Mouse (Mus musculus): ENCODE data around the gene Clip3. TPM values are rescaled to one million over a fixed set of nuclear protein-coding genes. Genes with fewer than 3 reads are reported as not detected.
A peak's percentile ranks its signal among the peaks of the same experiment; 100 is the strongest.

Gene Clip3
- total and polyA plus RNA-seq, 3 experiments: 0.33 TPM; not detected in 2

DNA sequence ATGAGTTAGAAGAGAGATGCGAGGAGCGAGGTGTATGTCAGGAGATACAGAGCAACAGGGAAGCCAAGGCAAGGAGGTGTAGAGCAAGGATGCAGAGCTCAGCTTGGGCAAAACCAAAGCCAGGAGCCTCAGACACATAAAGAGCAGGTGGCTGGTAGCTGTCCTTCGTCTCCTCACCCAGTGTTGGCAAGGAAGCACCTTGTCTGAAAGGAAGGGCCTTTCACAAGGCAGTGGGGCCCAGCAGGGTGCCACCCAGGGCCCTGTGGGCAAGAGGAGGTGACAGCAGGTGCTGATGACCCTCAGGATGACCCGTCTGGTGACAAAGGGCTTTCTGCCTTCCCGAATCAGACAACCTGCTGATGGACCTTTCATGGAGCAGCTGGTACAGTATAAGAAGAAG lies 43.0 kb downstream of the Clip3 start:
- no peak for DNase-seq (ENCODE audit: low spot score)

DNA sequence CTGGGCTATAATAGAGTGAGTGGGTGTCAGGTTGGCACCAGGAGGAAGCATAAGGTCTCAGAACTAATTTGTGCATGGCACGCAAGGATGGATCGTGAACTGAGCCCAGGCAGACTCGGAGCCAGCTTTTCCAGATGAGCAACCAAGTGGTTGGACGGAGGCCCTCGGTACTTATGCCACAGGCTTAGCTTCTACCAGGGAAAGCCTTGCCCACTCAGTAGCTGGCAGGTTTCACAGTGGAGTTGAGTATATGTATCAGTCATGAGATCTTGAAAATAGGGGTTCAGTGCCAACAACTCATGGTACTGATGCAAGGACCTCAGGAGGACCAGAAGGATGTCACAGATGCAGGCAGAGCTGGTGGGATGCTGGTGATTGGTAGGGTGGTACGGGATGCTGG lies 44.2 kb downstream of the Clip3 start:
- H3K36me3 ChIP-seq (replicated peaks): no peaks in the 10 kb centered on the region
- no peak for TF ChIP-seq POLR2AphosphoS5 (IDR thresholded peaks at IDR 0.05; ENCODE audit: insufficient replicate concordance, low read depth, low read length)
- TF ChIP-seq CTCF (IDR thresholded peaks at IDR 0.05; ENCODE audit: low read depth, low read length): no peak
- no peak for TF ChIP-seq GATA2 (IDR thresholded peaks at IDR 0.05; ENCODE audit: borderline replicate concordance, low read depth, low read length)
- no peak for TF ChIP-seq TAL1 (conservative IDR thresholded peaks at IDR 0.05; ENCODE audit: low read depth, low read length)
- TF ChIP-seq GATA1 (IDR thresholded peaks at IDR 0.05; ENCODE audit: borderline replicate concordance, low read length): no peak
- no peak overlapping the region for H3K4me3 ChIP-seq (ENCODE audit: low read depth, low read length)
- peaks cover 29% of the 10 kb centered on the region for H3K27me3 ChIP-seq (ENCODE audit: insufficient read depth, low read length)
- DNase-seq (ENCODE audit: low spot score) (no peak), ATAC-seq (ENCODE audit: extremely low read depth, insufficient number of reproducible peaks, low FRiP score, poor library complexity, severe bottlenecking) (no peak)
- no peaks in the 10 kb centered on the region for H3K9me3 ChIP-seq (replicated peaks)
- H3K4me1 ChIP-seq (ENCODE audit: insufficient read depth, low read depth, low read length): peaks cover 11% of the 10 kb centered on the region

More for the DNA sequence above, 43.0 kb downstream of the Clip3 start:
- no peak for ATAC-seq (ENCODE audit: extremely low read depth, insufficient number of reproducible peaks, low FRiP score, poor library complexity, severe bottlenecking)
- peaks cover 30% of the 10 kb centered on the region for H3K27me3 ChIP-seq (ENCODE audit: insufficient read depth, low read length)
- peaks cover 11% of the 10 kb centered on the region for H3K4me1 ChIP-seq (ENCODE audit: insufficient read depth, low read depth, low read length)
- H3K4me3 ChIP-seq (ENCODE audit: low read depth, low read length): no peak overlapping the region
- TF ChIP-seq GATA1 (IDR thresholded peaks at IDR 0.05; ENCODE audit: borderline replicate concordance, low read length): no peak
- no peaks in the 10 kb centered on the region for H3K36me3 ChIP-seq (replicated peaks)
- H3K9me3 ChIP-seq (replicated peaks): no peaks in the 10 kb centered on the region

DNA sequence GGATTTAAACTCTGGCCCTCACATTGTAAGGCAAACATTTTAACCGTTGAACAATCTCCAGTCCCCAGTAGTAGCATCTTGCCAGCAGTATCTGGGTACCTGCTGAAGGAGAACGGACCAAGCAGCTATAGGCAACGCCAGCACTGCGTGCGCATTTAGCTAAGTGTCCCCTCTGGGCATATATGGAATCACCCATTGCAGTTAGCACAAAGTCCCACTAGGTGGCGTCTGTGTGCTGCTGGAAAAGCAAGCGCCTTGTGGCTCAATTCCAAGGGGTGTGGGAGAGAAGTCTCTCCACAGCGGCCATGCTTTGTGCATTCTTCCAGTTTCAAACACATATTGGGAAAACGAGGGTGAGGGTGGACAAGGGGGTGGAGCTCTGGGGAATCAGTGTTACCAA lies 44.9 kb downstream of the Clip3 start:
- peaks cover 30% of the 10 kb centered on the region for H3K27me3 ChIP-seq (ENCODE audit: insufficient read depth, low read length)
- H3K4me3 ChIP-seq (ENCODE audit: low read depth, low read length): no peak overlapping the region
- no peaks in the 10 kb centered on the region for H3K36me3 ChIP-seq (replicated peaks)
- DNase-seq (ENCODE audit: low spot score) (no peak), ATAC-seq (ENCODE audit: extremely low read depth, insufficient number of reproducible peaks, low FRiP score, poor library complexity, severe bottlenecking) (no peak)
- H3K4me1 ChIP-seq (ENCODE audit: insufficient read depth, low read depth, low read length): peaks cover 11% of the 10 kb centered on the region
- no peaks in the 10 kb centered on the region for H3K9me3 ChIP-seq (replicated peaks)
- no peak for TF ChIP-seq POLR2AphosphoS5 (IDR thresholded peaks at IDR 0.05; ENCODE audit: insufficient replicate concordance, low read depth, low read length)
- TF ChIP-seq GATA2 (IDR thresholded peaks at IDR 0.05; ENCODE audit: borderline replicate concordance, low read depth, low read length): no peak
- TF ChIP-seq GATA1 (IDR thresholded peaks at IDR 0.05; ENCODE audit: borderline replicate concordance, low read length): no peak
- TF ChIP-seq CTCF (IDR thresholded peaks at IDR 0.05; ENCODE audit: low read depth, low read length): peak; percentile 90

DNA sequence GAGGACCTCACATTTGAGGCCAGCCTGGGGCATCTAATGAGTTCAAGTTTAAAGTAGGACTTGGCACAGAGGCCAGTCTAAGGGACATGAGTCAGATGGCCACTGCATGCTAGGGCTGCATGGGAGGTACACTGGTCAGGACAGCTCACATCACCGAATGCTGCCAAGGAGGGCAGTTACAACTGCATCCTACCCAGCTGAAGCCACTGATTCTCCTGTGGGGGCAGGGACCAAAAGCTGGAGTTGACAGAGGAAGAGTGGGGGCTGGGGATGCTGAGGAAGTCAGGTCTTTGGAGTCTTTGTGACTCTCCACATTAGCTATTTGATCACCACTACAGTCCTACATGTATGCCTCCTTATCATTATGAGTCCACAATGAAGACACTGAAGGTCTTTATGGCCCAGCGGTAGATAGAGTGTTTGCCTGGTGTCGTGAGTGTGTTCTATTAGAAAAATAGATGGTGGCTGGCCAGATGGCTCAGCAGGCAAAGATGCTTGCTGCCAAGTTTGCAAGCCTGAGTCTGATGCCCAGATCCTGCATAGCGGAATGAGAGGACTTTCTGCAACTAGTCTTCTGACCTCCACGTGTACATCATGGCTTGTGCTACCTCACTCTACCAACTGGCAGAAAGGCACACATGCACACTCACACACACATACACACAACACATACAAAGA lies 48.0 kb downstream of the Clip3 start:
- no peak for TF ChIP-seq TAL1 (conservative IDR thresholded peaks at IDR 0.05; ENCODE audit: low read depth, low read length)
- no peak for TF ChIP-seq POLR2AphosphoS5 (IDR thresholded peaks at IDR 0.05; ENCODE audit: insufficient replicate concordance, low read depth, low read length)
- TF ChIP-seq CTCF (IDR thresholded peaks at IDR 0.05; ENCODE audit: low read depth, low read length): no peak
- no peak for TF ChIP-seq GATA1 (IDR thresholded peaks at IDR 0.05; ENCODE audit: borderline replicate concordance, low read length)
- no peak for TF ChIP-seq GATA2 (IDR thresholded peaks at IDR 0.05; ENCODE audit: borderline replicate concordance, low read depth, low read length)
- peaks cover 34% of the 10 kb centered on the region for H3K27me3 ChIP-seq (ENCODE audit: insufficient read depth, low read length)
- no peak for DNase-seq (ENCODE audit: low spot score)
- H3K4me1 ChIP-seq (ENCODE audit: insufficient read depth, low read depth, low read length): no peaks in the 10 kb centered on the region
- no peaks in the 10 kb centered on the region for H3K36me3 ChIP-seq (replicated peaks)
- no peaks in the 10 kb centered on the region for H3K9me3 ChIP-seq (replicated peaks)
- ATAC-seq (ENCODE audit: extremely low read depth, insufficient number of reproducible peaks, low FRiP score, poor library complexity, severe bottlenecking): no peak
- no peak overlapping the region for H3K4me3 ChIP-seq (ENCODE audit: low read depth, low read length)

DNA sequence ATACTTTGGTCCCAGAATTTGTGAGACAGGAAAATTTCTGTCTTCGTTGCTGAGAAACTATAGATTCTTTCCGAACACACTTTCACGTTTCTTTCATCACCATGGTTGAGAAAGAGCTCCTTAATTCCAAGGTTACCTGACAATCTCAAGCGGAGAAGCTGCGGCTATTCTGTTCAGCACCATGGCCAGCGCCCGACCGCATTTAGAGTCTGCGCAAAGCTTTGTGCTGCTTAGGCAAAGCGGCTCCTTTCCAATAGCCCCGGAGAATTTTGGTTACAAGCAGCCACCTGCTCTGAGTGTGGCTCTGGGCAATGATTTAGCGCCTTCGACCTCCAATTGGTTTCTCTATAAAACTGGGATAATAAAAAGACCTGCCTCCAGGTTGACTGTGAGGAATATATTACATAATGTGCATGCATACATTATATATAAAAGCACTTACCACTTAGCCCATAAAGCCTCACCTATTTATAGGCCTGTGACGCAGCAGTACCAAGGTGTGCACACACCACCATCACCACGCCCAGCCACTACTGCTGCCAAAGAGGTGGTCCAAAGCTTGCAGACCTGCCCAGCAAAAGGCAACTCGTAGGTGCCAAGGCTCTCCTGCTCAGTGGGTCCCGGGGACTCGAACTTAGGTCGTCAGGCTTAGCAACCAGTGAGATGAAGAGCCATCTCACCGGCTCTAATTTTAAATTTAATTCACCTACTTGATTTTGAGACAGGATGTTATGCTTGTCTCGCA lies 55.3 kb downstream of the Clip3 start:
- Histone ChIP-seq H3K36me3 (replicated peaks) (no peaks in the 10 kb centered on the region), H3K4me1 (ENCODE audit: insufficient read depth, low read depth, low read length) (peaks cover 2% of the 10 kb centered on the region; the same call in 1 of the 2 replicates), H3K4me3 (ENCODE audit: low read depth, low read length) (no peak overlapping the region), H3K9me3 (replicated peaks) (no peaks in the 10 kb centered on the region), H3K27me3 (ENCODE audit: insufficient read depth, low read length) (peaks cover 21% of the 10 kb centered on the region)
- DNase-seq (ENCODE audit: low spot score): no peak
- TF ChIP-seq TAL1 (conservative IDR thresholded peaks at IDR 0.05; ENCODE audit: low read depth, low read length) (no peak), GATA2 (IDR thresholded peaks at IDR 0.05; ENCODE audit: borderline replicate concordance, low read depth, low read length) (no peak), POLR2AphosphoS5 (IDR thresholded peaks at IDR 0.05; ENCODE audit: insufficient replicate concordance, low read depth, low read length) (no peak), CTCF (IDR thresholded peaks at IDR 0.05; ENCODE audit: low read depth, low read length) (no peak), GATA1 (IDR thresholded peaks at IDR 0.05; ENCODE audit: borderline replicate concordance, low read length) (no peak)
- ATAC-seq (ENCODE audit: extremely low read depth, insufficient number of reproducible peaks, low FRiP score, poor library complexity, severe bottlenecking): no peak

DNA sequence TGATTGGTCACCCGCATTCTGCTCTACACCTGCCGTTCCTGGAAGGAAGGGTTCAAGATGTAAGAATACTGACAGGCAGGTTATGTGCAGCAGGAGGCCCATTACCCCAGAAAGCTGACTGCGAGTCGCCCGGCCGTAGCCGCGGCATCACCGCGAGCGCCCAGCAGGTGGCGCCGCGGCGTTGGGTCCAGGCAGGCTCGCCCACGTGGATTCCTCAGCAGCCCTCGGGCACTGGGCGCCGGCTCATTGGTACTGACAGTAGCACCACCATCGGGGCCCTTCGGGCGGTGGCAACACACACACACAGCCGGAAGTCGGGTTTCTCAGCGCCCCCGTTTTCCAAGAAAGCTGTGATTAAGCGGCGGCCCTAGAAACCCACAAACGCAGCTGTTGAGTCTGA lies 56.3 kb downstream of the Clip3 start:
- Histone ChIP-seq H3K36me3 (replicated peaks) (no peaks in the 10 kb centered on the region), H3K4me1 (ENCODE audit: insufficient read depth, low read depth, low read length) (peaks cover 2% of the 10 kb centered on the region; the same call in 1 of the 2 replicates), H3K9me3 (replicated peaks) (no peaks in the 10 kb centered on the region), H3K4me3 (ENCODE audit: low read depth, low read length) (no peak overlapping the region), H3K27me3 (ENCODE audit: insufficient read depth, low read length) (peaks cover 23% of the 10 kb centered on the region)
- DNase-seq (ENCODE audit: low spot score) (peak; percentile 28), ATAC-seq (ENCODE audit: extremely low read depth, insufficient number of reproducible peaks, low FRiP score, poor library complexity, severe bottlenecking) (no peak)
- TF ChIP-seq POLR2AphosphoS5 (IDR thresholded peaks at IDR 0.05; ENCODE audit: insufficient replicate concordance, low read depth, low read length) (no peak), TAL1 (conservative IDR thresholded peaks at IDR 0.05; ENCODE audit: low read depth, low read length) (no peak), CTCF (IDR thresholded peaks at IDR 0.05; ENCODE audit: low read depth, low read length) (peak; percentile 77)
